Mouse (Mus musculus) erythroblast, embryonic 14.5 days (primary cell): ENCODE data around the gene Tmem186.

Experiments used
- GATA1 ChIP-seq: IDR thresholded peaks from 2 replicates; pipeline ENCODE4 v1.6.1; 2012; ENCODE audit warnings: low read length, inconsistent platforms, mixed read lengths
- TAL1 ChIP-seq: IDR thresholded peaks from 3 replicates; pipeline ENCODE4 v1.6.1; 2012; ENCODE audit warnings: low read length, inconsistent platforms, mixed read lengths

GRCm38 (mm10) chr16:8669432-8669831 is 31.9 kb upstream of the Tmem186 start:
- TF ChIP-seq GATA1 = no peak
- TF ChIP-seq TAL1 = no peak
